Mouse (Mus musculus) G1E (cell line): ENCODE data around the gene Cacna1a.

Experiments
- CTCF ChIP-seq: IDR thresholded peaks from 2 replicates; pipeline ENCODE4 v1.5.1; 2012; ENCODE audit warnings: low read depth, low read length, inconsistent platforms, mixed read lengths
- GATA1 ChIP-seq: IDR thresholded peaks from 2 replicates; pipeline ENCODE4 v1.6.1; 2012; ENCODE audit warnings: borderline replicate concordance, low read length, inconsistent platforms, mixed read lengths

DNA sequence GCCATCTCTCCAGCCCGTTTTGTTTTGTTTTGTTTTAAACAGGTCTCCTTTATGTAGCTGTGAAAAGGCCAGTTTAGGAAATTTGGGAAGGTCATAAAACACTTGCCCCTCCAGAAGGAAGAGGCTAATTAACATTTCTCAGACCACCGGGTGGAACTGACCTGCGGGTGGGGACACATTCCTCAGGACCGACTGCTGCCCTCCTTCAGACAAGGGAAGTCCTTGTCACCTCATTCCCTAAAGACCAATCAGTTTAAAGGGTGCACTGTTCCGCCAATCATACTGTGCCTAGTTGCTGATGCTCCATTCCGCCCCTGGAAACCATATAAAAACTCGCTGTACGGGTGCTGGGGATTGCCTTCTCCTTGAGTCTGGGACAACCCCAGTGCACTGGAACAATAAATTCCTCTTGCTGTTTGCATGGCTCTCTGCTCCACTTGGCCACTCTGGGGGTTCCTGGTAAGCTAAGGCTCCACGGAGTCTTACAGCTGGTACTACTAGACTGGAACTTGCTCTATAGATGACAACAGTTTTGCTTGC lies 264.9 kb downstream of the Cacna1a start:
- TF ChIP-seq CTCF (no peak), GATA1 (no peak)
